Mouse (Mus musculus) cerebellum, adult 2 months (tissue): ENCODE measurements around the gene Rock2.

Source experiments
- CTCF ChIP-seq: fragments of 200-500 bp; IDR thresholded peaks from 2 replicates; pipeline ENCODE4 v1.5.1; 2011; ENCODE audit warnings: low read depth, mild to moderate bottlenecking, control low read depth, low read length, moderate library complexity, borderline replicate concordance; ENCODE audit not compliant: insufficient read depth
- POLR2A ChIP-seq: fragments of 200-500 bp; IDR thresholded peaks from 2 replicates; pipeline ENCODE4 v1.6.1; 2011; ENCODE audit warnings: low read length, control low read depth, borderline replicate concordance; ENCODE audit not compliant: insufficient read depth

DNA sequence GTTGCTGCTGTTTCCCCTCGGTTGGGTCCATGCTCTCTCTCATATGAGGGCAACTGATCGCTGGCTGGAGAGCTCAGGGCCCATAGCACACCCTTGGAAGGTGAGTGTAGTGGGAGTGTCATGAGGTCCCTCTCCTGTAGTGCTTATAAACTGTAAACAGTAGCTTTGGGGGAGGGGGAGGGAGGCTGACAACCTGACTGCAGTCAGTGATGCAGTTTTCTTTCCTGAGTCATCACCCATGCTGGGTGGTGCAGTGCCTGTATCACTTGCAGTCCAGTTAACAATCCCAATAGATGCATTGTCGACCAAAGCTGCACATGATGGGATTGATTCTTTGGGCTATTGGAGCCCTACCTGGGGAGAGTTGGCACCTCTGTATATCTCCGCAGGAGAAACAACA lies 106.5 kb downstream of the Rock2 start:
- TF ChIP-seq CTCF, result no peak
- no peak for TF ChIP-seq POLR2A
